Mouse (Mus musculus): ENCODE results near the gene Lrig2. TPM values are rescaled to one million over a fixed set of nuclear protein-coding genes. Genes with fewer than 3 reads are reported as not detected.

The Lrig2 gene
- total RNA-seq, 2 experiments from 2014 or later: 4.1 to 5.3 TPM

DNA sequence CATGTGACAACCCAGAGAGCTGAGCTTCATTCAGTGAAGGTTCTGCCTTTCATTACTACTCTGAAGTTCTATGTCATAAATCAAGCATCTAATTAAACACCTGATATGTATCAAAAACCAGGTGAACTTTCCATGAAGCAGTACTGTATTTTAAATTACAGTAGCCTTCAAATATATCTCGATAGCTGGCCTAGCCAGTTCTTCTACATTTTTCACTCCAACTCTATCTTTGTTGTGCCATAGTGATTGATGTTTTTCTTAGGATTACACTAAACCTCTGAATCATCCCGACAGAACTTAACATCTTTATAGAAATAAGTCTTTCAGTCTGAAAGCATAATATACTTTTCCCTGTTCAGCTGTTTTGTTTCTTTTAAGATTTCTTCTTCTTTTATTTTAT, 2.8 kb upstream of the Lrig2 start:
- DNase-seq: no peak
- intact Hi-C loops (cut with DNase I): loop anchor here (5.0 kb wide), 2 partner anchors 128 to 168 kb away; no protein-coding TSS in a partner anchor

DNA sequence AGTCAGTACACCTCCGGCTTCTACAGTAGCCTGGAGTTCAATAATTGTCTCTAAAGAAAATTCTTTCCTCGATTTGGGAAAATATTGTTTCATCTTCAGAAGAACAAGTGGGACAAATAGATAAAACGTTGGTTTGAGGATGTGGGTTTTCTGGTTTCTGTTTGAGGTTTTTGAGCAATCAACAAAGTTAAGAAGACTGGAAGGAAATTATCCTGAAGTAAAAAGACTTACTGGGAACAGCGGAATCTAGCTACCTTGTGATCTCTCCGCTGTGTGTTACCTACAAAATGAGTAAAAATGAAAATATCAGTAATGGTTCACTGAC, 668 bp upstream of the Lrig2 start:
- DNase-seq: no peak
- intact Hi-C loops (cut with DNase I): loop anchor here (5.0 kb wide), 2 partner anchors 130 to 170 kb away; no protein-coding TSS in a partner anchor

DNA sequence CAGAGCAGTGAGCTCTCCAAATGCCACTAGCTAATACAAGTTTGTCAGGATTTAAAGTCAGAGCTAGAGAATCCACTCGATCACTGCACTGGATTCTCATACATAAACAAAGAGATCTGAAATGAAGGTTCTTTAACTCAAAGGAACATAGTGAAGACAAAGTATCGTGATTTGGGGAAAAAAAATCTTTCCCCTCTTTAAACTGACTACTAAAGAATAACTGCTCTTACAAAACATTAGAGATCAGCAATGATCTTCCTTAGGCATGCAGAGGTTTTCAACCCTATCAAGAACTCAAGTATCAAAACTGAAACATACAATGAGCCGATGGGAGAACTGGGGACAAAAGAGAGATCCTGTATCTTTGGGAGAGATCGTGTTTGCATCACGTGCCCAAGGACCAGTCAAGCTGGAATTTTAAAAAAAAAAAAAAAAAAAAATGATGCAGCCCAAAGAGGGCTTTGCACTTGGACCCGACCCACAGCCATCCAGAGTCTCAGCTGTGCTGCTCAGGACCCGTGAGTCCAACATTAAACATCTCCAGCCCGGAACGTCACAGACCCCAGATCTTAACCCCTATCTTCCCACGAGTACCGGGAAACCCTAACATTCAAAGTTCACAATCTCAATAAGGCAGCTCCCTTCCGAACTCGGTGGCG, 818 bp downstream of the Lrig2 start:
- intact Hi-C loops (cut with DNase I): loop anchor here (5.0 kb wide), 2 partner anchors 131 to 171 kb away; no protein-coding TSS in a partner anchor
- no peak for DNase-seq

DNA sequence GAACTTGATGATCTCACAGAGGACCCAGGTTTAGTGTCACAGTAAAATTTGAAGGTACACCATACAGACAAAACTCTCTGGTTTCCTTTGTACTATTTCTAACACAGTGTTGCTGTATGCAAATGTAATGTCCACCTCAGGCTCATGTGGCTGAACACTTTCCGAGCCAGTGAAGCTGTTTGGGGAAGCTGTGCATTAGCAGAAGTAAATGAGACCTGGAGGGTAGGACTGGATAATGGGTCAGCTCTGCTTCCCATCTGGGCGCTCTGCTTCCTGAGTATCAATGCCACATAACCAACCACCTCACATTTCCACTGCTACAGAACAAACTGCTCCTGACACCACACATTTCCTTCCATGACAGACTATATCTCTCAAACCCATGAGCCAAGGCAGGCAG, 10.1 kb downstream of the Lrig2 start:
- intact Hi-C loops (cut with DNase I): no loop called here
- no peak for DNase-seq

DNA sequence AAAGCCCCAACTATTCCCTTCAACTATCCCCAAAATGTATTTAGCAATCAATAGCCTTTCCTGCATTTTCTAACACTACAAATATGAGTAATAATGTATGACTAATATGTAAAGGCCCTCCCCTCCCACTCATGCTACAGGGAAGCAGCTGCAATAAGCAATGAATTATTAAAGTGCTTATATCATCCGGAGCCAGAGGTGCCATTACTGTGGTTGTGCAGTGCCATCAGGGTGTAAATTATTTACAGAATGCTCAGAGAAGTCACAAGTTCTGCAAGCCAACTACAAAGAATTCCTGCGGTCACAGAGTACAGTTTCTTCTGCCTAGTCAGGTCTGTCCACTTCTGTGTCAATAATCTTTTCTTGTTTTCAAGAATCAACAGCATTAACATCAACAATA, 10.8 kb downstream of the Lrig2 start:
- no peak for DNase-seq
- intact Hi-C loops (cut with DNase I): no loop called here

DNA sequence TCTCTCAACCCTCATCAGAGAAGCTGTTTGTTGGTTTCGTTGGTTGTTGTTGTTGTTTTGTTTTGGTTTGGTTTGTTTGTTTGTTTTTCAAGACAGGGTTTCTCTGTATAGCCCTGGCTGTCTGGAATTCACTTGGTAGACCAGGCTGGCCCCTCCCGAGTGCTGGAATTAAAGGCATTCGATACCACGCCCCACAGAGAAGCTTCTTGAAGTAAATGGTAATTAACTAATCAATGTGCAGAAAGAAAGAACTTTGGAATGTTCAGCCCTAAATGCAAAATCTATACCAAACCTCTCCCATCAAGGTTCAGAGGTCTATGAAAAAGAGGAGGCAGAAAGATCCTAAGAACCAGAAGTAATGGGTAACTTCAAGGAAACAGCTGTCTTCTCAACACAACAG, 15.5 kb downstream of the Lrig2 start:
- intact Hi-C loops (cut with DNase I): no loop called here
- no peak for DNase-seq

- DNase-seq: no peak
- intact Hi-C loops (cut with DNase I): no loop called here
Observed at GRCm38 (mm10) chr3:104480946-104481719, 30.6 kb downstream of the Lrig2 start.

GRCm38 (mm10) chr3:104478056-104478455, 33.7 kb downstream of the Lrig2 start:
- DNase-seq: no peak
- intact Hi-C loops (cut with DNase I): no loop called here

GRCm38 (mm10) chr3:104469421-104469820, 42.3 kb downstream of the Lrig2 start:
- intact Hi-C loops (cut with DNase I): no loop called here
- DNase-seq: no peak

DNA sequence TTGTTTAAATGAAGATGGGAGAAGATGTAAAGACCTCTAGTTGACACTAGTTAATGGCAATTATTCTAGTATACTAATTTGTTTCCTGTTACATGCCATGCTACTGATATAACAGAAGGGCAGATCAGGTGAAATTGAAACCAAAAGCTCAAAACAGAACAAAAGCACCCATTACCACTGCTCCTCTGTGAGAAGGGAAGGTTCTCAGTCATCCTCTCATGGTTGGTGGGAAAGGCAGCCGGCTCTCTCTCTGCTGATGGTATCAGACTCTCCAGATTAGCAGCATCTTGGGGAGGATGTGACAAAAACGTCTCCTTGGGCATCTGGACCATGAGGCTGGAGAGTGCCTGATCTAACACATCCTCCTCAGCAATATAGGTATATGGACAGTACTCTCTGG, 50.5 kb downstream of the Lrig2 start:
- intact Hi-C loops (cut with DNase I): no loop called here
- no peak for DNase-seq

DNA sequence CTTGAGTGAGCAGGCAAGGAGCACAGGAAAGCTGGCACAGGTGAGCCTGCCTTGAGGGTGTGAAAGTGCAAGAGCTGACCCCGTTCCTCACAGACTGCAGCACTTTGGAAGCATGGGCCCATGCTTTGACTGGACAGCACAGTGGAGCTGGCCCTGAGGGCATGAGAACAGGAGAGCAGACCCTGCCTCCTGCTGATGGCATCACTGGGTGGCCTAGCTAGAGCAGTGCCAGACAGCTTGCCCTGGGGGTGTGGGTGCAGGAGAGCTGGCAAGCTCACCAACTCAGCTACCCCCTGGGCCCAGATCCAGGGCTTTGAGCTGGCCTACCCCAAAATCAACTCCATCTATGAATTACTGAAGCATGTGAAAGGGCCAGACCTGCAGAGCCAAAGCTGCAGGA, 53.1 kb downstream of the Lrig2 start:
- no peak for DNase-seq
- intact Hi-C loops (cut with DNase I): no loop called here

DNA sequence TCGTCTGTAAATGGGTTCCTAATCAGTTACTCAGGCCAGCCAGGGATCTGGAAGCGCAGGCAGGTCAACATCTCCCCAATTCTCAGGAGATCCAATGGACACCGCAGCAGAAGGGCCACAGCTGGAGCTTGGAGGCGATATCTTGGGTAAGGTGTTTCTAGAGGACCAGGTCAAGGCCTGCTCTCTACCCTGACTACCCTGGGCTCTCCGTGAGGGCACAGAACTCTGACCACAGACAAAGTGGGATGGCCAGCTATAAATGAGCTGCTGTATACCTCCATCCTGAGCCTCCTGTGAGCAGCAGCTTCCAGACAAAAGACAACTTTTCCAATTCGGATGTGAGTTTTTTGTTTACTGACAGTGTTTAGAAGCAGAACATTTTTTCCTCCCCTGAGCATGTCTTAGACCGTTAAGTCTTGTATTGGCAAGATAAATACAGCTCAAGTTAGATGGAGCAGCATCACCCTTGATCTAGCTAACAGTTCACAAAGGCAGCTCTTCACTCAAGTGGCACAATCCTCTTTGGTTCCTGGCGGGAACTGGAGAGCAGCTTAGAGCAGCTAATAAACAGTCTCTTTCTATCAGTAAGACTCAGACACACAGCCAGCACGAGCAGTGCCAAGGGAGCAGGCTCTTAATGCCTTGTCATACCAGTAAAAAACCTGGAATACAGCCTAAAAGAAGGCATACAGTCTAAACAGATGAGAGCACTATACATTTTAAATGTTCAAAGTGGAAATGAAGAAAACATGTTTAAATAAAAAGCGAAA, 56.0 kb downstream of the Lrig2 start:
- intact Hi-C loops (cut with DNase I): no loop called here

DNA sequence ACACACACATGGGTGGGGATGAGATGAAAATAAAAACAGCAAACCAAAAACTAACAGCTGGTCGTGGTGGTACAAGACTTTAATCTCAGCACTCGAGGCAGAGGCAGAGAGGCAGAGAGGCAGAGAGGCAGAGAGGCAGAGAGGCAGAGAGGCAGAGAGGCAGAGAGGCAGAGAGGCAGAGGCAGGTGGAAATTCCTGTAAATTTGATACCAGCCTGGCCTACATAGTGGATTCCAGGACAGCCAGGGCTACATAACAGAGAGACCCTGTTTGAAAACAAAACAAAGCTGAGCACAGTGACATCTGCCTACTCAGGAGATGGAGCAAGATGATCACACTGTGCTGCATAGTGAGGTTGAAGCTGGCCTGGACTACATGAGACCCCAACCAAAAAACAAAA, 64.5 kb downstream of the Lrig2 start:
- no peak for DNase-seq
- intact Hi-C loops (cut with DNase I): no loop called here

More for the DNA sequence above, 56.0 kb downstream of the Lrig2 start:
- DNase-seq: no peak

DNA sequence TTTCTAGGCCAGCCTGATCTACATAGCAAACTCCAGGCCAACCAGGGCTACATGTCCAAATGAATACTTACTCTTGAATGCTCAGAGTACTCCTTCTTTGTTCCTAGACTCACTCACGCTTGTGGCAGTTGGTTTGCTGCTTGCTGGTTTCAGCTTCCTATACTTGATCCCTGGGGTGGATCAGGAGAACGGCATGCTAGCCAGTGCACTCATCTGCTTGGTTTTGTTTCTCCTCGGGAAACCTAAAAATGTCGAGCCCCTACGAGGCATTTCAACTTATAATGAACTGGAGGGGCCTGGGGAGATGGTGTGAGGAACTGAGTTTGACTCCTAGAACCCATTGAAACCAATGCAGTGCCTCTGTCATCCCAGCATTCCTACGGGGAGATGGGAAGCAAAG, 65.0 kb downstream of the Lrig2 start:
- intact Hi-C loops (cut with DNase I): no loop called here

GRCm38 (mm10) chr3:104445576-104445975, 66.1 kb downstream of the Lrig2 start:
- DNase-seq: no peak
- intact Hi-C loops (cut with DNase I): no loop called here

More for the DNA sequence above, 65.0 kb downstream of the Lrig2 start:
- DNase-seq: no peak

DNA sequence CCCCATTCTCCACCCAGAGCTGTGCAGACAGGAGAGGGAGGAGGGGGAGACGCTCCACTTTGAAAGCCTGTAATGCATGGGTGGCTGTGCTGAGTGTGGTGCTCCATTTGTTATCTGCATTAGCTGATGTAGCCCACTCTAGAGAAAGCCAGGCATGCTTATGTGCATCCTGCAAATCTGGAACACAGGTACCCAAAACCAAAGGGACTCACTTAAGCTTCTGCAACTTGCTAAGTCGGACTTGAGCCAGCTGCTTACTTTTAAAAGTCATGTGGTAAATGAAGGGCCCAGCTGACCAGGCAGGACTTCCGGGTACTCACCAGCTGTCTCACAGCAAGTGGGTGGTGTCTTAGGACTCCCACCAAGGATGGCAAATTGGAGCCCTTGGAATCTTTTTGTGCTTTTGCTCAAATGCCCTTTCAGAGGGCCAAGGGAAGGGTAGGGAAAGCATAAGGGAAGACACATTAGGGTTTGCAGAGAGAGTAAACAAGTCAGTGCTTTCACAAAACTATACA, 66.7 kb downstream of the Lrig2 start:
- DNase-seq: no peak
- intact Hi-C loops (cut with DNase I): loop anchor here (5.0 kb wide), 3 partner anchors 223 to 428 kb away; partner anchors contain the start of gene Magi3

GRCm38 (mm10) chr3:104444082-104444481, 67.6 kb downstream of the Lrig2 start:
- intact Hi-C loops (cut with DNase I): loop anchor here (5.0 kb wide), 3 partner anchors 222 to 427 kb away; partner anchors contain the start of gene Magi3
- DNase-seq: no peak

DNA sequence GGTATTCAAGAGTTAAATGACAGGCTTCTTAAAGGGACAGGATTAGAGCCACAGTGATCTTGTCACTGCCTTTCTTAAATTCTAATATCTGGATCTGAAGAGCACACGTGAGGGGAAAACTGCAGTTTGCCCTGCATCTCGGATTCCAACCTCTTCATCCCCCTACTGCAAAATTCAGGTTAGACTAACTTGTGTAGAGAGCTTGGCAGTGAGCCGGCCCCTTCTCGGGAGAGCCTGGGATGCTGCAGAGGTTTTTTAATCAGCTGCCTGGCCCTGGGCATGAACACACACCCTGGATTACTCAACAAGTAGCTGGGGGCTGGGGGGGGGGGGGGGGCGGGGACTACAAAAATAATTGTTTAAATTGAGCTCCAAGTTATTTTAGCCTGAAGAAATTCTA, 69.4 kb downstream of the Lrig2 start:
- DNase-seq: no peak
- intact Hi-C loops (cut with DNase I): loop anchor here (5.0 kb wide), 3 partner anchors 220 to 425 kb away; partner anchors contain the start of gene Magi3

DNA sequence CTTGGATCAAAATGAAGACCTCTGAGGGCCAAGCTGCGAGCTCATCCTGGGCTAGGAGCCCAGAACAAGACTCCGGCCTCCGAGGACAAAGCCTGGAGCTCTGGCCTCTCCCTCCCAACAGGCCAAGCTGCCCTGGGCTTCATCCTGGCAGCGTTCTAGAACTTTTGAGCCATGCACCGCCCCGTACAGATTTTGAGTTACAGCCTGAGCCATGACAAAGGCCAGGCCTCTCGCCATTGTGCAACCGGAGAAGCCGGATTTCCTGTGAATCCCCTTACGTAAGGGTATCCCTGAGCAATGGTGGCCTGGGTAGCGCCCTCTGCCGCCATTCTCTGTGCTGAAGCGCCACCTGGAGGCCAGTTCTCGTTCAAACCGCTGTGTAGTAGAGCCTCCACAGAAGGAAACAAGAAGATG, 69.8 kb downstream of the Lrig2 start:
- intact Hi-C loops (cut with DNase I): loop anchor here (5.0 kb wide), 3 partner anchors 220 to 425 kb away; partner anchors contain the start of gene Magi3
- DNase-seq: peak; percentile 95

DNA sequence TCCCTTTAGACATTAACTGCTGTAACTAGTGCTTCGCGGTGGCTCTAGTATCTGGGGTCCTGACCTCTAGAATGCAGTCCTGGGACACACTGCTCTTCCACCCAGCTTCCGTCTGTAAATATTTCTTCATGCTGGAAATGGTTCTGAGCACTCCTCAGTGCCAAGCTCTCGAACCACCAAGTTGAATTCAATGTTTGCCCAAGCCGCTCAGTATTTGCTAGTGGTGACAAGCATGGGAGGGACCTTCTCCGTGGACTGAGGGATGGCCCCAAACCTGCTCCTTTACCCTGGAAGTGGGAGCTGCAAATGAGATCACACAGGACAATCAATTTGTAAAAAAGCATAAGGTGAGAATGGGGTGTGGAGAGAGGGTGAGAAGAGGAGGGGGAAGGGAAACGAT, 70.3 kb downstream of the Lrig2 start:
- intact Hi-C loops (cut with DNase I): loop anchor here (5.0 kb wide), 3 partner anchors 219 to 424 kb away; partner anchors contain the start of gene Magi3
- no peak for DNase-seq

GRCm38 (mm10) chr3:104438777-104439176, 72.9 kb downstream of the Lrig2 start:
- no peak for DNase-seq
- intact Hi-C loops (cut with DNase I): no loop called here
